Comparison of ENCODE assay signal across 8 mouse cellular contexts in the genomic region with DNA sequence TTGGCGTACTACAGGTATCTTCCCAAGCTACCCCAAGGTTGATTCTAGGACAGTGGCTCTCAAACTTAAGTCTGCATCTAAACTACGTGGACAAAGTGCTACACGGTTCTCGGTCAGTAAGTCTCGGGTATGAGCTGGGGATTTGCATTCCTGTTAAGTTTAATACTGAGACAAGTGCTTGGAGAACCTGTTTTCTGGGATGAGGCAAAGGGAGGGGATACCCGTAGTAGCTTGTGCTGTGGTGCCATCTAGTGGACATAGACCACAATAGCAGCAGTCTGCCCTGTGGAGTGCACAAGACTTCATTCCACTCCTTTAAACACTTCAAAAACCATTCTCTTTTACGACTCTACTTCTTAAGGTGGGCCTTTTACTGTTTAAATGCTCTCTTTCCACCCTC. TPM values are rescaled to one million over a fixed set of nuclear protein-coding genes. Genes with fewer than 3 reads are reported as not detected.
DNase-seq lines count a peak whose midpoint lies in the region; ATAC-seq and TF ChIP-seq lines count a peak whose summit lies in the region.

No protein-coding gene starts in this region.

- H3K9me3 ChIP-seq in forebrain, embryonic 15.5 days = no peaks in the 10 kb centered on the region
- no peaks in the 10 kb centered on the region for H3K9me3 ChIP-seq in hindbrain, embryonic 13.5 days

- DNase-seq in gastrocnemius, adult 2 months = peak; percentile 64
- no peak for DNase-seq in gastrocnemius, postnatal 36 days
- DNase-seq in cerebellum, adult 18-20 months = peak; percentile 70 to 78
- DNase-seq in layer of hippocampus, postnatal 10 days (ENCODE audit: low spot score in 2 of 2) = peak; percentile 78 to 79
- peak; percentile 76 for DNase-seq in lung, postnatal 25 days (ENCODE audit: low spot score)
- DNase-seq in right cerebral cortex, postnatal 10 days (ENCODE audit: low spot score in 2 of 2) = peak; percentile 82 to 83

- H3K4me2 ChIP-seq in forebrain, embryonic 15.5 days (replicated peaks) = peak overlapping the region; percentile 49
- peak overlapping the region; percentile 56 for H3K4me2 ChIP-seq in hindbrain, embryonic 13.5 days

- WGBS in forebrain, embryonic 15.5 days = 4% methylated on average over 7 of the region's 7 CpGs
- WGBS in hindbrain, embryonic 13.5 days = 3% methylated on average over 7 of the region's 7 CpGs

- H3K9ac ChIP-seq in forebrain, embryonic 15.5 days (replicated peaks) = no peak overlapping the region
- H3K9ac ChIP-seq in hindbrain, embryonic 13.5 days = peak overlapping the region; percentile 53; the same call in 1 of the 2 replicates

- intact Hi-C loops in gastrocnemius, adult 2 months (cut with DNase I) = loop anchor here (1.0 to 10.0 kb wide), 7 partner anchors 96 to 848 kb away; no protein-coding TSS in a partner anchor
- intact Hi-C loops in gastrocnemius, postnatal 36 days (cut with DNase I) = loop anchor here (2.0 to 10.0 kb wide), 8 partner anchors 96 to 848 kb away; no protein-coding TSS in a partner anchor

- H3K27ac ChIP-seq in gastrocnemius, adult 2 months = no peak overlapping the region
- H3K27ac ChIP-seq in forebrain, embryonic 15.5 days (replicated peaks) = no peak overlapping the region
- H3K27ac ChIP-seq in hindbrain, embryonic 13.5 days = peak overlapping the region; percentile 23; the same call in 1 of the 2 replicates

- no peaks in the 10 kb centered on the region for H3K36me3 ChIP-seq in forebrain, embryonic 15.5 days
- H3K36me3 ChIP-seq in hindbrain, embryonic 13.5 days = no peaks in the 10 kb centered on the region

- H3K27me3 ChIP-seq in forebrain, embryonic 15.5 days = no peaks in the 10 kb centered on the region
- 0 out of 2 replicates have a peak, but pooled peaks cover 7% of the 10 kb centered on the region for H3K27me3 ChIP-seq in hindbrain, embryonic 13.5 days

- H3K4me1 ChIP-seq in forebrain, embryonic 15.5 days = peaks cover 25% of the 10 kb centered on the region
- H3K4me1 ChIP-seq in hindbrain, embryonic 13.5 days (replicated peaks) = peaks cover 35% of the 10 kb centered on the region

- no peak overlapping the region for H3K4me3 ChIP-seq in gastrocnemius, adult 2 months
- H3K4me3 ChIP-seq in forebrain, embryonic 15.5 days = peak overlapping the region; percentile 23
- peak overlapping the region; percentile 28 for H3K4me3 ChIP-seq in hindbrain, embryonic 13.5 days

- peak; percentile 98 for TF ChIP-seq CTCF in gastrocnemius, adult 2 months (IDR thresholded peaks at IDR 0.05)

- peak; percentile 68 for ATAC-seq in forebrain, embryonic 15.5 days (replicated peaks)
- peak; percentile 50 for ATAC-seq in hindbrain, embryonic 13.5 days (ENCODE audit: low FRiP score)

RNA-seq across cellular contexts. Expression of a gene that starts 41.4 kb away (rescaled TPM):
- 10 to 100 TPM; 62.5 to 93.2 TPM for total RNA-seq in gastrocnemius, adult 2 months (2021)
- total RNA-seq in gastrocnemius, postnatal 36 days (2021) = 10 to 100 TPM; 57.0 to 75.1 TPM
- polyA plus RNA-seq in forebrain, embryonic 15.5 days (2015; fragmentation: Nextera tagmentation; extraction: Ambion mirVana) = 30.5 and 34.0 TPM in 2 replicates
- polyA plus RNA-seq in hindbrain, embryonic 13.5 days (2015; fragmentation: Nextera tagmentation; extraction: Ambion mirVana) = 26.9 and 28.6 TPM in 2 replicates
- total RNA-seq in layer of hippocampus, postnatal 10 days (2021) = 10 to 100 TPM; 44.1 to 45.8 TPM

Comparison
In these comparisons a context has a peak if more than half of its experiments do, and no peak if none do; other contexts are left out.
1. DNase-seq: peak in gastrocnemius, adult 2 months (single experiment), cerebellum, adult 18-20 months (2 of 2), layer of hippocampus, postnatal 10 days (2 of 2), lung, postnatal 25 days (single experiment) and right cerebral cortex, postnatal 10 days (2 of 2); none in gastrocnemius, postnatal 36 days (0 of 2).